Mouse (Mus musculus) heart, postnatal 10 days (tissue): ENCODE measurements around the gene Lrrc74b. TPM values are rescaled to one million over a fixed set of nuclear protein-coding genes. Genes with fewer than 3 reads are reported as not detected.
"Not testable (repeated sequence)": the region's sequence is repeated elsewhere in the genome, so short reads cannot be mapped to it uniquely, and the experiment has no call there.

Source experiments
- DNase-seq, 2 experiments: peaks; one replicate each; pipeline ENCODE4 v3.0.0; 2021
- intact Hi-C: fragments of 180-260 bp; cut with DNase I; formaldehyde crosslinking; loops from one replicate; pipeline ENCODE4 v1.15.1; 2025
- total RNA-seq, 2 experiments: library from RNA; stranded (reverse); gene quantifications; 2 replicates each; pipeline ENCODE4 v1.2.3; 2021

Gene Lrrc74b
- total RNA-seq, 2 experiments from 2014 or later: 0.30 TPM; not detected in 1

- peak; percentile 22 to 36 for DNase-seq
- intact Hi-C loops: no loop called here
Measured at GRCm38 (mm10) chr16:17553910-17554685, 6.9 kb downstream of the Lrrc74b start.

GRCm38 (mm10) chr16:17552837-17553236 lies 8.2 kb downstream of the Lrrc74b start:
- DNase-seq: no peak
- intact Hi-C loops: no loop called here

- intact Hi-C loops: no loop called here
- DNase-seq: no peak
Measured at GRCm38 (mm10) chr16:17542632-17543031, 18.4 kb downstream of the Lrrc74b start.

GRCm38 (mm10) chr16:17536584-17536983 lies 24.5 kb downstream of the Lrrc74b start:
- intact Hi-C loops: no loop called here
- DNase-seq: no peak

GRCm38 (mm10) chr16:17532676-17533329 lies 28.2 kb downstream of the Lrrc74b start:
- intact Hi-C loops: loop anchor here (5.0 kb wide), 1 partner anchor 81 kb away; the partner anchor contains the start of gene Crkl
- no peak for DNase-seq

- intact Hi-C loops: loop anchor here (5.0 kb wide), 1 partner anchor 80 kb away; the partner anchor contains the start of gene Crkl
- DNase-seq: peak in 1 of 2 experiments; percentile 35
Measured at GRCm38 (mm10) chr16:17532271-17532670, 28.8 kb downstream of the Lrrc74b start.

- peak; percentile 96 to 98 for DNase-seq
- intact Hi-C loops: loop anchor here (2.0 to 5.0 kb wide), 3 partner anchors 22 to 126 kb away; partner anchors contain the start of genes Crkl, Lztr1 and Snap29
Measured at GRCm38 (mm10) chr16:17530640-17531288, 30.3 kb downstream of the Lrrc74b start, which contains the start of gene Thap7. Gene Thap7 (minus strand): TSS chr16:17531136.

- intact Hi-C loops: loop anchor here (2.0 to 5.0 kb wide), 3 partner anchors 21 to 125 kb away; partner anchors contain the start of genes Crkl, Lztr1 and Snap29
- no peak for DNase-seq
Measured at GRCm38 (mm10) chr16:17529981-17530586, 31.0 kb downstream of the Lrrc74b start.

GRCm38 (mm10) chr16:17528276-17528675 lies 32.8 kb downstream of the Lrrc74b start:
- no peak for DNase-seq
- intact Hi-C loops: no loop called here

GRCm38 (mm10) chr16:17527606-17528005 lies 33.4 kb downstream of the Lrrc74b start:
- no peak for DNase-seq
- intact Hi-C loops: no loop called here

- intact Hi-C loops: no loop called here
Measured at GRCm38 (mm10) chr16:17526223-17526622, 34.8 kb downstream of the Lrrc74b start.

GRCm38 (mm10) chr16:17525524-17525923 lies 35.5 kb downstream of the Lrrc74b start:
- intact Hi-C loops: no loop called here
- DNase-seq: no peak

More at GRCm38 (mm10) chr16:17526223-17526622, 34.8 kb downstream of the Lrrc74b start:
- DNase-seq: no peak

GRCm38 (mm10) chr16:17524156-17524555 lies 36.9 kb downstream of the Lrrc74b start:
- intact Hi-C loops: no loop called here
- no peak for DNase-seq

GRCm38 (mm10) chr16:17518910-17519309 lies 42.1 kb downstream of the Lrrc74b start:
- intact Hi-C loops: no loop called here
- no peak for DNase-seq

- DNase-seq: no peak
- intact Hi-C loops: no loop called here
Measured at GRCm38 (mm10) chr16:17511431-17511830, 49.6 kb downstream of the Lrrc74b start.

- no peak for DNase-seq
- intact Hi-C loops: no loop called here
Measured at GRCm38 (mm10) chr16:17510686-17511085, 50.4 kb downstream of the Lrrc74b start.

- intact Hi-C loops: no loop called here
- DNase-seq: no peak
Measured at GRCm38 (mm10) chr16:17510143-17510542, 50.9 kb downstream of the Lrrc74b start.

- intact Hi-C loops: loop anchor here (1.0 to 5.0 kb wide), 3 partner anchors 22 to 107 kb away; partner anchors contain the start of gene Thap7
Measured at GRCm38 (mm10) chr16:17509240-17509597, 51.8 kb downstream of the Lrrc74b start.

GRCm38 (mm10) chr16:17508546-17509239 lies 52.4 kb downstream of the Lrrc74b start, which contains the start of gene Lztr1:
Gene Lztr1 (plus strand): TSS chr16:17508688.
- peak; percentile 94 for DNase-seq
- intact Hi-C loops: loop anchor here (1.0 to 5.0 kb wide), 3 partner anchors 22 to 106 kb away; partner anchors contain the start of gene Thap7

More at GRCm38 (mm10) chr16:17509240-17509597, 51.8 kb downstream of the Lrrc74b start:
- DNase-seq: no peak

- DNase-seq: not testable (repeated sequence)
- intact Hi-C loops: loop anchor here (2.0 to 5.0 kb wide), 2 partner anchors 23 to 106 kb away; partner anchors contain the start of gene Thap7
Measured at GRCm38 (mm10) chr16:17508031-17508430, 53.0 kb downstream of the Lrrc74b start.
